Mouse (Mus musculus) limb, embryonic 11.5 days (tissue): ENCODE measurements around the gene 1190002N15Rik. TPM values are rescaled to one million over a fixed set of nuclear protein-coding genes. Genes with fewer than 3 reads are reported as not detected.

Experiments
- ATAC-seq: fragments of 200-750 bp; cut with Nextera tagmentation; 2 replicates; pipeline ENCODE4 v1.8.0; 2017; ENCODE audit warnings: low read depth; ENCODE audit not compliant: insufficient number of reproducible peaks, low FRiP score, low TSS enrichment
- DNase-seq: peaks from one replicate; pipeline ENCODE4 v3.0.0-alpha.2; 2015; ENCODE audit warnings: low spot score
- H3K27ac ChIP-seq: fragments of 300-500 bp; sonication (generic); replicated peaks from 2 replicates; pipeline ENCODE4 v1.5.1; 2014; ENCODE audit warnings: low read depth, mild to moderate bottlenecking, low read length
- H3K27me3 ChIP-seq: fragments of 300-500 bp; sonication (generic); 2 replicates; pipeline ENCODE4 v1.6.1; 2014; ENCODE audit warnings: mild to moderate bottlenecking, low read length, mixed read lengths; ENCODE audit not compliant: control insufficient read depth, insufficient read depth
- H3K36me3 ChIP-seq: fragments of 300-500 bp; sonication (generic); 2 replicates; pipeline ENCODE4 v1.6.1; 2014; ENCODE audit warnings: mild to moderate bottlenecking, low read length, moderate library complexity, mixed read lengths; ENCODE audit not compliant: control insufficient read depth, insufficient read depth
- H3K4me1 ChIP-seq: fragments of 300-500 bp; sonication (generic); 2 replicates; pipeline ENCODE4 v1.6.1; 2014; ENCODE audit warnings: low read length, mixed read lengths; ENCODE audit not compliant: control insufficient read depth, insufficient read depth
- H3K4me2 ChIP-seq: fragments of 300-500 bp; sonication (generic); 2 replicates; pipeline ENCODE4 v1.6.1; 2014; ENCODE audit warnings: low read depth, mild to moderate bottlenecking, moderate library complexity; ENCODE audit not compliant: severe bottlenecking
- H3K4me3 ChIP-seq: fragments of 300-500 bp; sonication (generic); 2 replicates; pipeline ENCODE4 v1.5.1; 2014; ENCODE audit warnings: low read depth, low read length
- H3K9ac ChIP-seq: fragments of 300-500 bp; sonication (generic); 2 replicates; pipeline ENCODE4 v1.6.1; 2014; ENCODE audit warnings: mild to moderate bottlenecking, low read length
- H3K9me3 ChIP-seq: fragments of 300-500 bp; sonication (generic); 2 replicates; pipeline ENCODE4 v1.6.1; 2016; ENCODE audit warnings: low read length; ENCODE audit not compliant: control insufficient read depth
- WGBS: fragments of 180-500 bp; shearing (Covaris S2); extraction: QIAGEN DNeasy Blood & Tissue Kit; methylation state at CpG from one replicate; pipeline ENCODE4 v1.1.7; 2014; 5-methylcytosine and 5-hydroxymethylcytosine counted together
- polyA plus RNA-seq: library from polyadenylated mRNA; unstranded; fragments of >200 nt; fragmentation: Nextera tagmentation; extraction: Ambion mirVana; gene quantifications from 2 replicates; pipeline ENCODE4 v1.2.1, GENCODE M21; 2014

The 1190002N15Rik gene
- polyA plus RNA-seq, 1 experiment from 2014 or later: 28.1 TPM

DNA sequence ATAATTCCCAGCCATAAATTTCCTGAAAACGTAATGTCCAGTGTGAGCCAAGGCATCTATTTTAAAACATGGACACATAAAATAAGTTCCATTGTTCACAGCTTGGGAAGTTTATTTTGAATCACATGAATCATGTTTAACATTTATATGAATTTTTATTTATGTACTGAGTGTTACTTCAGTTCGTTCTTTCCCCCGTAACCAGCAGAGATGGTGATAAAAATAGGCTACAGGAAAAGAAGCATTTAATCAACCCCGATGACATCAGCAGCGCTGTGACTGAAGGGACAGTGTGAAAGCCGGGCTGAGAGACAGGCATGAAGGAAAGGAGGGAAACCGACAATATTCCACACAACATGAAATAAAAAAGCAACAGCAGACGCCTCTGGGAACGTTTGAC, 46.4 kb downstream of the 1190002N15Rik start:
- ATAC-seq: no peak
- no peak overlapping the region for H3K4me2 ChIP-seq
- no peak overlapping the region for H3K27ac ChIP-seq
- no peaks in the 10 kb centered on the region for H3K9me3 ChIP-seq
- DNase-seq: no peak
- H3K4me1 ChIP-seq: no peaks in the 10 kb centered on the region
- WGBS: 79% methylated on average over 9 of the region's 9 CpGs
- no peaks in the 10 kb centered on the region for H3K36me3 ChIP-seq
- no peaks in the 10 kb centered on the region for H3K27me3 ChIP-seq
- H3K9ac ChIP-seq: no peak overlapping the region
- H3K4me3 ChIP-seq: no peak overlapping the region

DNA sequence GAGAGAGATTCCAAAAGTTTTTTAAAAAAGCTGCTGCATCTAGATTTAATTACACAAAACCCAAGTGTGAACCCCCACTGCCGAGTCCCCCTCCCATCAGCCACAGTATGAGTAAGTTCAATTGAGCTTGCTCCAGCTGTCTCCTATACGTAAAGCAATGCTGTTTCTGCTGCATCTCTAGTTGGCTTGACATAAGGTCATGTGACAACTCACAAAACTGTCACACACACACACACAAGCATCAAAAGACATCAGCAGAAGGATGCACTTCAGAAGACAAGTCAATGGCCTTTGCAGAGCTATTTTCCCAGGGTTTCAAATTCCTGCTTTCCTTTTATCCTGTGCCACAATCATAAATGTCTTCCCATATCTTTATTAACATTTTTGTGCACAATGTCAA, 49.9 kb downstream of the 1190002N15Rik start:
- 68% methylated on average over 2 of the region's 2 CpGs for WGBS
- ATAC-seq: no peak
- no peak for DNase-seq

DNA sequence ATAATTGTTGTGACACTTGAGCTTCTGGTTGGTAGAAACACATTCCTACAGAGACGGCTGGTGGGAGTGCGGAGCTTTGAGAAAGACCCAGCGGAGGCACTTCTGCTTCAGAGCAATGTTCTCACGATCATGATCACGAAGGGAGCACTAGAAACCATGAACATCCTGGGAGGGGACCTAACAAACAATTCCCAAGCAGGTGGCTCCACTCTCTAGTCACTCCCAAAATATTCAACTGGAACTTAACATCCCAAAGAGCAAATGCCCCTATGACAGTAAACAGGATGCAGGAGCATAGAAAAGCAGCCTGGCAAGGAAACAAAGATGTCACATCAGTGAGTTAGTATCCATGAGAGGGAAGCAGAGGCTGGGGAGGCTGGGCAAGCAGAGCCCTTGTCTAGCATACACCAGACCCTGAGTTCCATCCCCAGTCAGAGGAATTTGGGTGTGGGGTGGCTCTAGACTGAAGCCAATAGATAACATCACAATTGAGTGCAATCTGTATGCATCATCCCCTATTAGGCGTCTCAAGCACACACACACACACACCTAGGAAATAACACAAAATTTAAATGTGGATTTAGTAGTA, 54.5 kb downstream of the 1190002N15Rik start:
- H3K27me3 ChIP-seq: no peaks in the 10 kb centered on the region
- no peaks in the 10 kb centered on the region for H3K36me3 ChIP-seq
- no peaks in the 10 kb centered on the region for H3K9me3 ChIP-seq
- WGBS: 84% methylated on average over 6 of the region's 6 CpGs
- H3K9ac ChIP-seq: no peak overlapping the region
- ATAC-seq: no peak
- H3K4me3 ChIP-seq: no peak overlapping the region
- H3K4me2 ChIP-seq: no peak overlapping the region
- no peaks in the 10 kb centered on the region for H3K4me1 ChIP-seq
- no peak overlapping the region for H3K27ac ChIP-seq
- DNase-seq: no peak

More for the DNA sequence above, 49.9 kb downstream of the 1190002N15Rik start:
- Histone ChIP-seq H3K4me2 (no peak overlapping the region), H3K27me3 (no peaks in the 10 kb centered on the region), H3K36me3 (no peaks in the 10 kb centered on the region), H3K4me3 (no peak overlapping the region), H3K4me1 (no peaks in the 10 kb centered on the region), H3K9ac (no peak overlapping the region), H3K9me3 (no peaks in the 10 kb centered on the region), H3K27ac (no peak overlapping the region)

DNA sequence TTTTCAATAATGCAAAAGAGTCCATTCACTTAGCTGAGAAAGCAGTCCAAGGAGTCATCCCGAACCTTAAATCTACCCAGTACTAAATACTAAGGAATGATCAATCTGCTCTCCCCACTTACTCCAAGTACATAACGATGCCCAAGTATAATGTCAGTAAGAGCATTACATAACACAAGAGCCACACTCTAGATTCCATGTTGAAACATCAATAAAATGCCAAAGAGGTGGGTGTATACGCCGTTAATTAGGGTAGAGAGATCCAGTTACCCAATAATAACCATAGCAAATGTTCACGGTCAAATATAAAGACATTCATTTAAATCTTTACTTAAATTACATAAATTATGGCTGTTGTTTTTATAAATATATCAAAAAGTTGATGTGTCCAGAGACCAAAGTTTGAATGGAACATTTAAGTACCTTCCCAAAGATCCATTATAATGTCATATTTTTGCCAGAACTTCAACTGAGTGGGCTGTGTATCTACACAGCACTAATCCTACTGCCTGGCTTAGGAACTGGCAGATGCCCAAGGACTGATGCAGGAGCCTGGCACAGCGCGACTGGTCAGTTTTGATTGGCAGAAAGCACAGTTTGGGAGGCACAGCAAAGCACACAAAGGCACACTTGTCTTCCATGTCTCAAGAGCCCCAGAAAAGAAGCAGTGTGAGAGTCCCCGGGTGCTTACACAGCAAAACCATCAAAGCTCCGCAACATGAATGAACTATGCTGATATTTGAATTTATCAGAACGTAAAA, 55.5 kb downstream of the 1190002N15Rik start:
- Histone ChIP-seq H3K9me3 (no peaks in the 10 kb centered on the region), H3K4me3 (no peak overlapping the region), H3K4me1 (no peaks in the 10 kb centered on the region), H3K4me2 (no peak overlapping the region), H3K27ac (no peak overlapping the region), H3K27me3 (no peaks in the 10 kb centered on the region), H3K9ac (no peak overlapping the region), H3K36me3 (no peaks in the 10 kb centered on the region)
- no peak for DNase-seq
- ATAC-seq: no peak
- WGBS: 85% methylated on average over 10 of the region's 10 CpGs

DNA sequence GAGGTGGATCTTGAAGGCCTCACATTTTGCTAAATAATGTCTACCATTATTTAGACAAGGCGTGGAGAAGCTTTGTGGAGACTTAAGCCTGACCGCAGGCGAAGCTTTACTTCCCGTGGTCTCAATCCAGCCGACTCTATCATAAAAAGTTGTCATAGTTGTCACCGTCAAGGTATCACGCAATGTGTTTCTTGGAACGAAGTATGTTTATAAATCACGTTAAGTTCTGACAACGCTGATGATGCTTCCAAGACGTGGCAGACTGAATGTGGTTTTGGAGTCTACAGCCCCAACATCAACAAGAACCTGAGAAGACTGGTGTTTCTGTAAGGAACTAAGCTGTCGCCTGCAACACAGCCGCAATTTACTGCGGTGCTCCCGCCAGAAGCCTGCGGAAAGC, 56.8 kb downstream of the 1190002N15Rik start:
- H3K9ac ChIP-seq: no peak overlapping the region
- no peaks in the 10 kb centered on the region for H3K4me1 ChIP-seq
- H3K36me3 ChIP-seq: no peaks in the 10 kb centered on the region
- H3K9me3 ChIP-seq: no peaks in the 10 kb centered on the region
- H3K27me3 ChIP-seq: no peaks in the 10 kb centered on the region
- ATAC-seq (no peak), DNase-seq (no peak)
- no peak overlapping the region for H3K4me2 ChIP-seq
- H3K4me3 ChIP-seq: no peak overlapping the region
- WGBS: 91% methylated on average over 16 of the region's 16 CpGs
- H3K27ac ChIP-seq: no peak overlapping the region

DNA sequence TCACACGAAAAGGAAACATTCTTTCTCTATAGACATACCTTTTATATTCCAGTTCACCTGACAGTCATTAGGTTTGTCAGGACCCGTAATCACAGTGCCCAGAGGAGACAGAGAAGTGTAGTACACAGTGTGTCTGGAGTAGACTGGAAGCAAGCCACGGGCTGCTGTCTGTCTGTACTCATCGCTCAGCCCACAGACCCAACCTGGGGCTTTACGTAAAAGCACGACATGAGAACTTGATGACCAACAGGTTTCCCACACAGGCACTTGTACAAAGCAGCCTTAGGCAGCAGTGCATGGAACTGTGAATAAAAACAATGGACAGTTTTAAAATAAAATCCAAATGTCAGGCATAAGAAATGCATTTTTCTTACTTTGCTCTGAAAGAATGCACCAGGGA, 58.5 kb downstream of the 1190002N15Rik start:
- Histone ChIP-seq H3K27ac (no peak overlapping the region), H3K9me3 (no peaks in the 10 kb centered on the region), H3K4me1 (no peaks in the 10 kb centered on the region), H3K4me3 (no peak overlapping the region), H3K9ac (no peak overlapping the region), H3K4me2 (no peak overlapping the region), H3K36me3 (no peaks in the 10 kb centered on the region), H3K27me3 (no peaks in the 10 kb centered on the region)
- DNase-seq (no peak), ATAC-seq (no peak)
- 84% methylated on average over 6 of the region's 6 CpGs for WGBS

DNA sequence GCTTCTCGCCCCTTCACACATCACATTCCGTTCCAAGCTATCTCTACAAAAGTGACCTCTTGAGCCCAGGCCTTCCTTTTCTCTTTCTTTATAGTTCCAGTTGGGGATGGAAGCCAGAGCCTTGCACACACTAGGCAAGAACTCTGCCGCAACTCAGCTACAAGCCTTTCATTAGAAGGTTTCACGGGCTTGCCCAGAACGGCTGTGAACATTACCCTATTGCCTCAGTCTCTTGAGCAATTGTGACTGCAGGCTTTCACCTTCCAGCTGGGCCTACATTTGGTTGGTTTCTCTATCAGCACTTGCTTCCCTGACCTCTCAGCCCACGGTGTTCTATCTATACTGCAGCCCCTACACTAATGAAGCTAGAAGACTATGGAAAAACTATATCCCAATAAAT, 58.9 kb downstream of the 1190002N15Rik start:
- H3K27ac ChIP-seq: no peak overlapping the region
- no peaks in the 10 kb centered on the region for H3K36me3 ChIP-seq
- no peak overlapping the region for H3K4me3 ChIP-seq
- H3K9me3 ChIP-seq: no peaks in the 10 kb centered on the region
- DNase-seq (no peak), ATAC-seq (no peak)
- WGBS: 79% methylated on average over 6 of the region's 6 CpGs
- no peak overlapping the region for H3K9ac ChIP-seq
- H3K27me3 ChIP-seq: no peaks in the 10 kb centered on the region
- H3K4me2 ChIP-seq: no peak overlapping the region
- H3K4me1 ChIP-seq: no peaks in the 10 kb centered on the region

DNA sequence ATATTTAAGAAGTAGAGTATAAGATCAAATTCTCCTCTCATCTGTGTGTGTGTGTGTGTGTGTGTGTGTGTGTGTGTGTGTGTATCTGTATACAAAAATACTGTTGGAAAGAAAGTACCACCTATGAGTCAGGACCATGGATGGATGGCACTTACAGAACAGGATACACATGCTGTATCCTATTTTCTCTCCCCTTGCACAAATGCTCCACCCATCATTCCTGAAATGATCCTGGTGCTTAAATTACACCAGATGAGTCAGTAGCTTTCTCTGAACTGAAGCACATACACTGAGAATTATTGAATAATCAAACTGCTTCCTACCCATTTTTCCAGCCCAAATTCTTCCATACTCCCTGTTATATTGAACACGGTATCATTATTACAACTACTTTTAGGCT, 61.9 kb downstream of the 1190002N15Rik start:
- Histone ChIP-seq H3K36me3 (no peaks in the 10 kb centered on the region), H3K4me3 (no peak overlapping the region), H3K27ac (no peak overlapping the region), H3K4me1 (no peaks in the 10 kb centered on the region), H3K27me3 (no peaks in the 10 kb centered on the region), H3K4me2 (no peak overlapping the region), H3K9me3 (no peaks in the 10 kb centered on the region), H3K9ac (no peak overlapping the region)
- 96% methylated on average over 1 of the region's 1 CpGs for WGBS
- no peak for ATAC-seq
- DNase-seq: no peak
